Mouse (Mus musculus) embryonic facial prominence, embryonic 13.5 days (tissue): ENCODE data around the gene Myl6b. TPM values are rescaled to one million over a fixed set of nuclear protein-coding genes. Genes with fewer than 3 reads are reported as not detected.

Source experiments
- ATAC-seq: fragments of 200-750 bp; cut with Nextera tagmentation; 2 replicates; pipeline ENCODE4 v1.8.0; 2017; ENCODE audit warnings: low read depth; ENCODE audit not compliant: insufficient number of reproducible peaks, insufficient read depth, low FRiP score, low TSS enrichment
- H3K27ac ChIP-seq: fragments of 300-500 bp; sonication (generic); 2 replicates; pipeline ENCODE4 v1.5.1; 2015; ENCODE audit warnings: moderate library complexity, mild to moderate bottlenecking, inconsistent platforms
- H3K27me3 ChIP-seq: fragments of 300-500 bp; sonication (generic); 2 replicates; pipeline ENCODE4 v1.6.1; 2015; ENCODE audit warnings: mild to moderate bottlenecking, inconsistent platforms
- H3K36me3 ChIP-seq: fragments of 300-500 bp; sonication (generic); 2 replicates; pipeline ENCODE4 v1.6.1; 2015; ENCODE audit warnings: mild to moderate bottlenecking, inconsistent platforms
- H3K4me1 ChIP-seq: fragments of 300-500 bp; sonication (generic); 2 replicates; pipeline ENCODE4 v1.6.1; 2015; ENCODE audit warnings: inconsistent platforms
- H3K4me2 ChIP-seq: fragments of 300-500 bp; sonication (generic); 2 replicates; pipeline ENCODE4 v1.6.1; 2015; ENCODE audit warnings: moderate library complexity, mild to moderate bottlenecking, inconsistent platforms
- H3K4me3 ChIP-seq: fragments of 300-500 bp; sonication (generic); 2 replicates; pipeline ENCODE4 v1.5.1; 2015; ENCODE audit warnings: mild to moderate bottlenecking, inconsistent platforms
- H3K9ac ChIP-seq: fragments of 300-500 bp; sonication (generic); 2 replicates; pipeline ENCODE4 v1.6.1; 2015; ENCODE audit warnings: mild to moderate bottlenecking, inconsistent platforms
- H3K9me3 ChIP-seq: fragments of 300-500 bp; sonication (generic); 2 replicates; pipeline ENCODE4 v1.6.1; 2016; ENCODE audit warnings: inconsistent platforms
- WGBS: fragments of 180-500 bp; shearing (Covaris S2); methylation state at CpG from one replicate; pipeline ENCODE4 v1.1.7; 2015; ENCODE audit warnings: mixed read lengths; 5-methylcytosine and 5-hydroxymethylcytosine counted together
- polyA plus RNA-seq: library from polyadenylated mRNA; unstranded; fragments of >200 nt; fragmentation: Nextera tagmentation; extraction: Ambion mirVana; gene quantifications from 2 replicates; pipeline ENCODE4 v1.2.1, GENCODE M21; 2015

Gene Myl6b
- polyA plus RNA-seq = 2.8 and 4.0 TPM in 2 replicates

DNA sequence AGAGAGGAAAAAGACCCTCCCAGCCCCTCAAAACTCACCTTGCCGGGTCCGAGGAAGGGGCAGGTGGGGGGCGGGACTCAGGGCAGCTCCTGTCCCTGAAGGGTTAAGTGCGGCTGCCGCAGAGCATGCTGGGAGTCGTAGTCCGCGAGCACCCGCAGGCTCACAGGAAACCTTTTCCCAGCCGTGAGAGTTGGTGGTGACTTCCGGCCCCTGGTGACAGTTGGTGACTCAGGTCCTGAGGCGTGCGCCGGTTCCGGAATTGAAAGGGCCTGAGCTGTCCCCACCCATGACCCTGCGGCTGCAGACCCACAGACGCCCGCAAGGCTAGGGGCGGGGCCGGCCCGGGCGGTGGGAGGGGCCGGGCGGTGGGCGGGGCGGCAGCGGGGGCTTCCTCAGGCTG, at the start of gene Myl6b:
Gene Myl6b, minus strand, starts transcription at position 96 of the 400 bp plus-strand sequence.
- no peaks in the 10 kb centered on the region for H3K27me3 ChIP-seq
- peak within 1 kb of the TSS; percentile 72 for H3K4me2 ChIP-seq
- peak; percentile 73 for ATAC-seq
- under 1% methylated on average over 27 of the region's 27 CpGs for WGBS
- H3K9ac ChIP-seq = peak within 1 kb of the TSS; percentile 76
- H3K36me3 ChIP-seq = no peaks in the 10 kb centered on the region
- peak within 1 kb of the TSS; percentile 85 for H3K27ac ChIP-seq
- H3K4me1 ChIP-seq = peaks cover 22% of the 10 kb centered on the region
- peak within 1 kb of the TSS; percentile 64 for H3K4me3 ChIP-seq
- H3K9me3 ChIP-seq = no peaks in the 10 kb centered on the region

GRCm38 (mm10) chr10:128547361-128548032, 49.0 kb upstream of the Myl6b start, which contains the start of gene Zc3h10:
Zc3h10 (minus strand) TSS chr10:128547774.
- Histone ChIP-seq H3K9ac (peak within 1 kb of the TSS; percentile 96), H3K4me3 (peak within 1 kb of the TSS; percentile 80), H3K4me1 (peaks cover 9% of the 10 kb centered on the region), H3K4me2 (peak within 1 kb of the TSS; percentile 83), H3K27ac (peak within 1 kb of the TSS; percentile 98), H3K9me3 (no peaks in the 10 kb centered on the region), H3K36me3 (peaks cover 31% of the 10 kb centered on the region), H3K27me3 (no peaks in the 10 kb centered on the region)
- WGBS = under 1% methylated on average over 50 of the region's 50 CpGs
- ATAC-seq = peak; percentile 85

GRCm38 (mm10) chr10:128546787-128547186, 48.3 kb upstream of the Myl6b start:
- ATAC-seq = no peak
- Histone ChIP-seq H3K4me2 (peak overlapping the region; percentile 83), H3K36me3 (peaks cover 37% of the 10 kb centered on the region), H3K4me3 (peak overlapping the region; percentile 80), H3K9me3 (no peaks in the 10 kb centered on the region), H3K27ac (peak overlapping the region; percentile 98), H3K4me1 (peaks cover 9% of the 10 kb centered on the region), H3K9ac (peak overlapping the region; percentile 96), H3K27me3 (no peaks in the 10 kb centered on the region)
- 24% methylated on average over 7 of the region's 7 CpGs for WGBS

- H3K36me3 ChIP-seq = peaks cover 40% of the 10 kb centered on the region
- WGBS = 13% methylated on average over 4 of the region's 4 CpGs
- peak overlapping the region; percentile 96 for H3K9ac ChIP-seq
- no peaks in the 10 kb centered on the region for H3K27me3 ChIP-seq
- H3K9me3 ChIP-seq = no peaks in the 10 kb centered on the region
- ATAC-seq = no peak
- peak overlapping the region; percentile 80 for H3K4me3 ChIP-seq
- peak overlapping the region; percentile 83 for H3K4me2 ChIP-seq
- peaks cover 9% of the 10 kb centered on the region for H3K4me1 ChIP-seq
- H3K27ac ChIP-seq = peak overlapping the region; percentile 98
Observed at GRCm38 (mm10) chr10:128546361-128546760, 47.9 kb upstream of the Myl6b start.

DNA sequence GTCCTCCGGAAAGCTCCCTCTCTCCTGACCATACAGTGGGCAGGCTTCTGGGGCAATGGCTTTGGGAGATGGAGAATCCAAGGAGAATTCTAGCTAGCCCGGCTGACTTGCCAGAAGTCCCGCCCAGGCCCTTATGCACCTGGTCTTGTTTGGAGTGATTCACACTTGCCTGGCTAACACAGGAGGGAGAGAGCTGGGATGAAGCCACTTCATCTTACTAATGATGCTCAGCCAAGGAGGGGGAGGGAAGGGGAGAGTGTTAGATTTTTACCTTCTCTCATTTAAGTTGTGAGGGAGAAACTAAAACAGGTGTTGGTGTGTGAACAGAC, 47.0 kb upstream of the Myl6b start:
- Histone ChIP-seq H3K27me3 (no peaks in the 10 kb centered on the region), H3K27ac (peak overlapping the region; percentile 98; the same call in 1 of the 2 replicates), H3K4me1 (peaks cover 9% of the 10 kb centered on the region), H3K9me3 (no peaks in the 10 kb centered on the region), H3K4me3 (no peak overlapping the region), H3K4me2 (0 out of 2 replicates have a peak overlapping the region, but pooled peaks have one; percentile 83), H3K36me3 (peaks cover 45% of the 10 kb centered on the region), H3K9ac (0 out of 2 replicates have a peak overlapping the region, but pooled peaks have one; percentile 32)
- WGBS = 88% methylated on average over 3 of the region's 3 CpGs
- no peak for ATAC-seq

DNA sequence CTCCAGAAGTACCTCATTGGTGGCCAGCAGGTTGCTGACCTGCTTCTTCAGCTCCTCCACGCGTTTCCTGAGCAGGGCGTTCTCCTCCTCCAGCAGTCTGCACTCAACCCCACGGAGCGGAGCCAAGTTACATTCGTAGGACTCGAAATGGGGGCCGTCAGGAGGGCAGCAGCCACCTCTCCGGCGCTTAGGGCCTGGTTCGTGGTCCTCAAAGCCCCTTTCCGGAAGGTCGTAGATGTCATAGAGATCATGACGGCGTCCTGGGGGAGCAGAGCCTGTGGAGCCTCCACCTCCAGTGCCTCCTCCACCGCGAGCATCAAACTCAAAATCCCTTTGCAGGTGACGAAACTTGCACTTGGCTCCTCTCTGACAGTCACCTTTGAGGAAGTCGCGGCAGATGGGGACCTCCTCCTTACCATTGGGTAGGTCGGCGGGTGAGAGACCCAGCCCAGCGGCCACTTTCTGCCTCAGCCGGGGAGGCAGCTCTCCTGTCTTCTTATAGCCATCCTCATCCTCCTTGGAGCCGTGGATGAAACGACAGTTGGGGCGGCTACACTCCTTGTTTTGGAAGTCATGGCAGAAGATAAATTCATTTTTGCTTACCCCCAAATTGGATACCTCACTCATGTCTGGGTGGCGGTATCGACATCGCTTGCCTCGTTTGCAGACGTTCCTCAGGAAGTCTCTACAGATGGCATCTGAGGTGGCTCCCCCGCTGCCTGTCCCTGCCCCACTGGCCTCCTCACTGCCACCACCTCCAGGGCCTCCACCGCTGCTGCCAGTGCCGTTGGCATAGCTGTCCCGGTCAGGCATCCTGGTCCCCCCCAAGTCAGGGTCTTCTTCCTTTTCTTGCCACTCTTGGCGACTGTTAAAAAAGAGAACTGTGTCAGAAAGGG, 46.4 kb upstream of the Myl6b start:
- Histone ChIP-seq H3K4me2 (no peak overlapping the region), H3K27me3 (no peaks in the 10 kb centered on the region), H3K36me3 (peaks cover 45% of the 10 kb centered on the region), H3K4me1 (peaks cover 9% of the 10 kb centered on the region), H3K9ac (0 out of 2 replicates have a peak overlapping the region, but pooled peaks have one; percentile 32), H3K27ac (no peak overlapping the region), H3K9me3 (no peaks in the 10 kb centered on the region), H3K4me3 (no peak overlapping the region)
- 93% methylated on average over 37 of the region's 37 CpGs for WGBS
- ATAC-seq = no peak

DNA sequence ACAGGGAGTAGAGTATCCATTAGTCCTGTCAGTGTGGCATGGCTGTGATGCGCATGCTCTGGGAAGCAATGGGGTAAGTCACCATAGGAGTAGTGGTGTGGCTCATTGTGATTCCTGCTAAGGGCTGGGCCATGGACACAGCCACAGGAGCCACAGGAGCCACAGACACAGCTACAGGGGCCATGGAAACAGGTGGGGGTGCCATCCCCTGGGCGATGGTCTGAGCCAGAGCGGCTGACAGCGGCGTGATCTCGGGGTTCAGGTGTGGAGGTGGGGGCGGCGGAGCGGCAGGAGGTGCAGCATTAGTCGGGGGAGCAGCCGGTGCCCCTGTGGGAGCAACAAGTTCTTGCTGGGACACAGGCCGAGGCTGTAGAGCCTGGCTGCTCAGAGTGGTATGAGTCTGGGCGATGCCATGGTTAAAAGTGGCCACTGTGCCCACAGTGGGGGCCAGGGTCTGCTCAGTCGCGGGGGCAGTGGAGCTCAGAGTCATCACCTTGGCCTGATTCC, 45.7 kb upstream of the Myl6b start:
- Histone ChIP-seq H3K9me3 (no peaks in the 10 kb centered on the region), H3K27ac (no peak overlapping the region), H3K27me3 (no peaks in the 10 kb centered on the region), H3K9ac (0 out of 2 replicates have a peak overlapping the region, but pooled peaks have one; percentile 6), H3K4me2 (no peak overlapping the region), H3K36me3 (peaks cover 45% of the 10 kb centered on the region), H3K4me3 (no peak overlapping the region), H3K4me1 (peaks cover 9% of the 10 kb centered on the region)
- 98% methylated on average over 15 of the region's 15 CpGs for WGBS
- no peak for ATAC-seq

GRCm38 (mm10) chr10:128543100-128543499, 44.6 kb upstream of the Myl6b start:
- Histone ChIP-seq H3K27me3 (no peaks in the 10 kb centered on the region), H3K9ac (no peak overlapping the region), H3K9me3 (no peaks in the 10 kb centered on the region), H3K27ac (no peak overlapping the region), H3K4me1 (peaks cover 9% of the 10 kb centered on the region), H3K4me3 (no peak overlapping the region), H3K36me3 (peaks cover 45% of the 10 kb centered on the region), H3K4me2 (no peak overlapping the region)
- no peak for ATAC-seq
- 74% methylated on average over 2 of the region's 2 CpGs for WGBS

DNA sequence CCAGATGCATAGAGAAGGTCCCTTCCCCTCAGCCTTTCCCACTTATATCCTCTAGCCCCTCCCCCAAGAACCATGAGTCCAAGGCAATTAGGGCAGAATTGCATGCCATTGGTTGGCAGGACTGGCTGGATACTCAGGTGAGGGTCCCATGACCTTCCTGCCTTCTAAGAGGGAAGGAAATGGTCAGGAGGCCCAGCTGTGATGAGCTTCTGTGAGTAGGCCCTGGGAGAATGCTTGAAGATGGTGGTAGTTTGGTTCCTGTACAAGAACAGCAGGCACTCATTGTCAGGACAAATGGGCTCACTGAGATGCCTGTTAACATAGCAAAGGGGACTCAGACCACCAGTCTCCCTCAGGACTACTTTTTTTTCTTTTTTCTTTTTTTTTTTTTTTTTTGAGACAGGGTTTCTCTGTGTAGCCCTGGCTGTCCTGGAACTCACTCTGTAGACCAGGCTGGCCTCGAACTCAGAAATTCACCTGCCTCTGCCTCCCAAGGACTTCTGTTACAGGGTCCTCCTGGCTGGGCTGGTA, 39.9 kb upstream of the Myl6b start:
- H3K27me3 ChIP-seq = no peaks in the 10 kb centered on the region
- peaks cover 10% of the 10 kb centered on the region; the same call in 1 of the 2 replicates for H3K4me1 ChIP-seq
- 76% methylated on average over 1 of the region's 1 CpGs for WGBS
- peaks cover 22% of the 10 kb centered on the region for H3K36me3 ChIP-seq
- no peak overlapping the region for H3K27ac ChIP-seq
- H3K9me3 ChIP-seq = no peaks in the 10 kb centered on the region
- no peak overlapping the region for H3K4me3 ChIP-seq
- no peak for ATAC-seq
- H3K4me2 ChIP-seq = no peak overlapping the region
- no peak overlapping the region for H3K9ac ChIP-seq

DNA sequence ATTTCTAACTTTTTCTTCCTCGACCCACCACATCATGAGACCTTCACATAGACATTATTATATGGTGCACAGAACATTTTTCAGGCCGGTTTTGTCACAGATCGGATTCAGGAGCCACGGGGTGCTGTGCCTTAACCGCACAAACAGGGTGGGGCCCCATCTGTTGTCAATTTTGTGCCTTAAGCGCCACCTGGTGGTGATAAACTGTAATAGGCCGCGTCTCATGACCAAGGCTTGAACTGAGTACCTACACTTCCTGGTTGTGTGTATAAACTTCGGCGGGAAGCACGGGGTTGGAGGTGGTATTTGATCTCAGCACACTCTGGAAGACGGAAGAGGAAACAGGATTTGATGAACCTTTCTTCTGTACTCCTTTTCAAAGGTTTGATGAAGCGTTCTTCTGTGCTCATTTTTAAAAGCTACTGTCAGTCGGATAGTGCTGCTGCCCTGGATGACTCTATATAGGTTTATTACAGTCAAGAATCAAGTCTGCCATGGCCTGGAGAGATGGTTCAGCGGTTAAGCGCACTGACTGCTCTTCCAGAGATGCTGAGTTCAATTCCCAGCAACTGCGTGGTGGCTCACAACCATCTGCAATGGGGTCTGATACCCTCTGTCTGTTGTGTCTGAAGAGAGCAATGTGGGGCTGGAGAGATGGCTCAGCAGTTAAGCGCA, 37.9 kb upstream of the Myl6b start:
- H3K4me2 ChIP-seq = peak overlapping the region; percentile 54
- 15% methylated on average over 18 of the region's 18 CpGs for WGBS
- peak; percentile 68 for ATAC-seq
- H3K9me3 ChIP-seq = no peaks in the 10 kb centered on the region
- H3K4me1 ChIP-seq = peaks cover 10% of the 10 kb centered on the region; the same call in 1 of the 2 replicates
- 0 out of 2 replicates have a peak overlapping the region, but pooled peaks have one; percentile 44 for H3K9ac ChIP-seq
- peaks cover 5% of the 10 kb centered on the region; the same call in 1 of the 2 replicates for H3K36me3 ChIP-seq
- peak overlapping the region; percentile 23 for H3K4me3 ChIP-seq
- no peaks in the 10 kb centered on the region for H3K27me3 ChIP-seq
- peak overlapping the region; percentile 74 for H3K27ac ChIP-seq
